ENCODE assay signal across 12 mouse cellular contexts in the genomic region with DNA sequence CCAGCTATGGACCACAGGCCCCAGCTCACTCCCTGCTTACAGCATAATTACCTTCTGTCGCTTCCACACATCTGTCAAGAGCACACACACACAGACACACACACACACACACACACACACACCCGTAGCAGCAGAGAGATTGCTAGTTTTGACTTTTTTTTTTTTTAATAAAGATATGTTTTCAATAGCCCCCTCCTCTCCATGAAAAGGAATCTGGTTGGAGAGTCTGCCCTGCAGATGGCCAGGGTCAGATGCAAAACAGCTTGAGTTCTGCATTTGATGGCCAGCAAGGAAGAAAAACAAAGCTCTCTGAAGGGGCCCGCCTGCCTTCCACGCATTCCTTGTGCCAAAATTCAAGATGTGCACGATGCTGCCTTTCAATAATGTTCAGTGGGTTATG.
DNase-seq lines count a peak whose midpoint lies in the region; ATAC-seq and TF ChIP-seq lines count a peak whose summit lies in the region.
"Had no signal": no experiment of that assay in that cellular context is flagged by ENCODE, and none has a peak within 500 bp of the region (broad histone marks: within the 10 kb centered on the region; RNA-seq: fewer than 3 reads in every experiment).

No protein-coding gene starts in this region.

- no peak overlapping the region for H3K9ac ChIP-seq in kidney, embryonic 15.5 days
- no peak overlapping the region for H3K9ac ChIP-seq in embryonic facial prominence, embryonic 11.5 days (replicated peaks; ENCODE audit: low read length)

- ATAC-seq in kidney, embryonic 15.5 days (replicated peaks; ENCODE audit: low FRiP score) = no peak
- no peak for ATAC-seq in embryonic facial prominence, embryonic 11.5 days (replicated peaks; ENCODE audit: insufficient number of reproducible peaks, low FRiP score, low TSS enrichment, low read depth)

- H3K4me1 ChIP-seq in kidney, embryonic 15.5 days = peaks cover 9% of the 10 kb centered on the region; the same call in 1 of the 2 replicates
- H3K4me1 ChIP-seq in embryonic facial prominence, embryonic 11.5 days (ENCODE audit: control insufficient read depth, insufficient read depth, low read length) = 0 out of 2 replicates have a peak, but pooled peaks cover 2% of the 10 kb centered on the region
- peaks cover 21% of the 10 kb centered on the region for H3K4me1 ChIP-seq in limb, embryonic 10.5 days

- no peaks in the 10 kb centered on the region for H3K36me3 ChIP-seq in kidney, embryonic 15.5 days
- no peaks in the 10 kb centered on the region for H3K36me3 ChIP-seq in embryonic facial prominence, embryonic 11.5 days (replicated peaks; ENCODE audit: control insufficient read depth, insufficient read depth, low read depth, low read length)
- H3K36me3 ChIP-seq in limb, embryonic 10.5 days = no peaks in the 10 kb centered on the region

- no peak for TF ChIP-seq CTCF in layer of hippocampus, adult 2 months (conservative IDR thresholded peaks at IDR 0.05)

- no peak overlapping the region for H3K4me3 ChIP-seq in kidney, embryonic 15.5 days (replicated peaks)
- no peak overlapping the region for H3K4me3 ChIP-seq in embryonic facial prominence, embryonic 11.5 days (ENCODE audit: low read depth, low read length)
- H3K4me3 ChIP-seq in limb, embryonic 10.5 days = no peak overlapping the region
- H3K4me3 ChIP-seq in layer of hippocampus, adult 2 months = no peak overlapping the region

- H3K27ac ChIP-seq in kidney, embryonic 15.5 days = no peak overlapping the region
- H3K27ac ChIP-seq in embryonic facial prominence, embryonic 11.5 days (replicated peaks; ENCODE audit: low read depth, low read length) = peak overlapping the region; percentile 35
- H3K27ac ChIP-seq in limb, embryonic 10.5 days = peak overlapping the region; percentile 83
- H3K27ac ChIP-seq in layer of hippocampus, adult 2 months = no peak overlapping the region

- no peaks in the 10 kb centered on the region for H3K27me3 ChIP-seq in kidney, embryonic 15.5 days
- no peaks in the 10 kb centered on the region for H3K27me3 ChIP-seq in embryonic facial prominence, embryonic 11.5 days (ENCODE audit: control insufficient read depth, insufficient read depth, low read length)
- H3K27me3 ChIP-seq in limb, embryonic 10.5 days (ENCODE audit: low read depth, poor library complexity, severe bottlenecking) = no peaks in the 10 kb centered on the region
- H3K27me3 ChIP-seq: CH12.LX had no signal

- WGBS in kidney, embryonic 15.5 days = 9% methylated on average over 5 of the region's 5 CpGs
- WGBS in embryonic facial prominence, embryonic 11.5 days = 2% methylated on average over 5 of the region's 5 CpGs
- 6% methylated on average over 5 of the region's 5 CpGs for WGBS in limb, embryonic 10.5 days

- DNase-seq in kidney, postnatal 4 days = peak; percentile 30 to 42
- DNase-seq in cerebellum, adult 9-11 months = peak; percentile 46
- peak; percentile 75 for DNase-seq in embryonic facial prominence, embryonic 11.5 days (ENCODE audit: low spot score)
- peak; percentile 76 for DNase-seq in limb, embryonic 10.5 days (ENCODE audit: low spot score)
- no peak for DNase-seq in layer of hippocampus, postnatal 36 days
- DNase-seq in adrenal gland, postnatal 25 days = no peak
- no peak for DNase-seq in layer of hippocampus, adult 2 months (ENCODE audit: low spot score in 2 of 2)
- DNase-seq: heart, postnatal 14 days; kidney, postnatal 14 days; thymus, postnatal 4 days had no signal

- H3K4me2 ChIP-seq in kidney, embryonic 15.5 days = no peak overlapping the region
- H3K4me2 ChIP-seq in embryonic facial prominence, embryonic 11.5 days (ENCODE audit: low read depth, low read length) = no peak overlapping the region

- H3K9me3 ChIP-seq in kidney, embryonic 15.5 days (replicated peaks) = no peaks in the 10 kb centered on the region
- H3K9me3 ChIP-seq in embryonic facial prominence, embryonic 11.5 days (replicated peaks; ENCODE audit: control insufficient read depth, low read length) = no peaks in the 10 kb centered on the region
- no peaks in the 10 kb centered on the region for H3K9me3 ChIP-seq in limb, embryonic 10.5 days (replicated peaks)

Comparison
In these comparisons a context has a peak if more than half of its experiments do, and no peak if none do; other contexts are left out.
1. DNase-seq: peak in kidney, postnatal 4 days (2 of 2), cerebellum, adult 9-11 months (single experiment), embryonic facial prominence, embryonic 11.5 days (single experiment) and limb, embryonic 10.5 days (single experiment); none in layer of hippocampus, postnatal 36 days (0 of 2), adrenal gland, postnatal 25 days (single experiment) and layer of hippocampus, adult 2 months (0 of 2).
2. H3K27ac ChIP-seq: peak in embryonic facial prominence, embryonic 11.5 days (single experiment) and limb, embryonic 10.5 days (single experiment); none in kidney, embryonic 15.5 days (single experiment) and layer of hippocampus, adult 2 months (single experiment).